Mouse (Mus musculus) midbrain, embryonic 13.5 days (tissue): ENCODE measurements around the gene Myzap. TPM values are rescaled to one million over a fixed set of nuclear protein-coding genes. Genes with fewer than 3 reads are reported as not detected.

ENCODE experiments used
- ATAC-seq: fragments of 200-750 bp; cut with Nextera tagmentation; 2 replicates; pipeline ENCODE4 v1.8.0; 2017; ENCODE audit warnings: mild to moderate bottlenecking, moderate TSS enrichment, moderate library complexity
- H3K27ac ChIP-seq: fragments of 300-500 bp; sonication (generic); 2 replicates; pipeline ENCODE4 v1.5.1; 2015; ENCODE audit warnings: inconsistent platforms, mild to moderate bottlenecking, moderate library complexity
- H3K27me3 ChIP-seq: fragments of 300-500 bp; sonication (generic); 2 replicates; pipeline ENCODE4 v1.6.1; 2015; ENCODE audit warnings: mild to moderate bottlenecking, inconsistent platforms
- H3K36me3 ChIP-seq: fragments of 300-500 bp; sonication (generic); 2 replicates; pipeline ENCODE4 v1.6.1; 2015; ENCODE audit warnings: mild to moderate bottlenecking, inconsistent platforms
- H3K4me1 ChIP-seq: fragments of 300-500 bp; sonication (generic); replicated peaks from 2 replicates; pipeline ENCODE4 v1.6.1; 2015; ENCODE audit warnings: inconsistent platforms
- H3K4me2 ChIP-seq: fragments of 300-500 bp; sonication (generic); replicated peaks from 2 replicates; pipeline ENCODE4 v1.6.1; 2015; ENCODE audit warnings: moderate library complexity, mild to moderate bottlenecking, inconsistent platforms
- H3K4me3 ChIP-seq: fragments of 300-500 bp; sonication (generic); replicated peaks from 2 replicates; pipeline ENCODE4 v1.5.1; 2015; ENCODE audit warnings: mild to moderate bottlenecking, inconsistent platforms
- H3K9ac ChIP-seq: fragments of 300-500 bp; sonication (generic); replicated peaks from 2 replicates; pipeline ENCODE4 v1.6.1; 2015; ENCODE audit warnings: mild to moderate bottlenecking, inconsistent platforms
- H3K9me3 ChIP-seq: fragments of 300-500 bp; sonication (generic); 2 replicates; pipeline ENCODE4 v1.6.1; 2016; ENCODE audit warnings: mild to moderate bottlenecking, inconsistent platforms
- WGBS: fragments of 180-500 bp; shearing (Covaris S2); methylation state at CpG from one replicate; pipeline ENCODE4 v1.1.7; 2015; 5-methylcytosine and 5-hydroxymethylcytosine counted together
- polyA plus RNA-seq: library from polyadenylated mRNA; unstranded; fragments of >200 nt; fragmentation: Nextera tagmentation; extraction: Ambion mirVana; gene quantifications from 2 replicates; pipeline ENCODE4 v1.2.1, GENCODE M21; 2015

The Myzap gene
- polyA plus RNA-seq, 1 experiment from 2014 or later = 2.4 TPM

- no peak for ATAC-seq
- Histone ChIP-seq H3K4me1 (no peaks in the 10 kb centered on the region), H3K4me3 (no peak overlapping the region), H3K36me3 (no peaks in the 10 kb centered on the region), H3K27ac (no peak overlapping the region), H3K9ac (no peak overlapping the region), H3K4me2 (no peak overlapping the region), H3K27me3 (no peaks in the 10 kb centered on the region), H3K9me3 (no peaks in the 10 kb centered on the region)
- 93% methylated on average over 2 of the region's 2 CpGs for WGBS
Measured at GRCm38 (mm10) chr9:71535036-71535435, 57.1 kb downstream of the Myzap start.

GRCm38 (mm10) chr9:71529960-71530359 is 62.2 kb downstream of the Myzap start:
- Histone ChIP-seq H3K36me3 (no peaks in the 10 kb centered on the region), H3K4me2 (no peak overlapping the region), H3K9me3 (no peaks in the 10 kb centered on the region), H3K4me1 (no peaks in the 10 kb centered on the region), H3K4me3 (no peak overlapping the region), H3K27me3 (no peaks in the 10 kb centered on the region), H3K27ac (no peak overlapping the region), H3K9ac (no peak overlapping the region)
- ATAC-seq = no peak
- WGBS = 73% methylated on average over 2 of the region's 2 CpGs

GRCm38 (mm10) chr9:71527438-71527837 is 64.7 kb downstream of the Myzap start:
- no peak overlapping the region for H3K4me3 ChIP-seq
- H3K27me3 ChIP-seq = no peaks in the 10 kb centered on the region
- 66% methylated on average over 9 of the region's 9 CpGs for WGBS
- H3K4me2 ChIP-seq = no peak overlapping the region
- H3K27ac ChIP-seq = no peak overlapping the region
- H3K9me3 ChIP-seq = no peaks in the 10 kb centered on the region
- no peaks in the 10 kb centered on the region for H3K4me1 ChIP-seq
- no peak for ATAC-seq
- H3K9ac ChIP-seq = no peak overlapping the region
- H3K36me3 ChIP-seq = no peaks in the 10 kb centered on the region

- WGBS = 94% methylated on average over 4 of the region's 4 CpGs
- no peak overlapping the region for H3K9ac ChIP-seq
- no peak overlapping the region for H3K27ac ChIP-seq
- H3K9me3 ChIP-seq = no peaks in the 10 kb centered on the region
- no peaks in the 10 kb centered on the region for H3K4me1 ChIP-seq
- H3K4me2 ChIP-seq = no peak overlapping the region
- no peaks in the 10 kb centered on the region for H3K27me3 ChIP-seq
- ATAC-seq = no peak
- H3K4me3 ChIP-seq = no peak overlapping the region
- no peaks in the 10 kb centered on the region for H3K36me3 ChIP-seq
Measured at GRCm38 (mm10) chr9:71523901-71524300, 68.3 kb downstream of the Myzap start.

- no peaks in the 10 kb centered on the region for H3K4me1 ChIP-seq
- no peak for ATAC-seq
- H3K9ac ChIP-seq = no peak overlapping the region
- H3K4me3 ChIP-seq = no peak overlapping the region
- no peaks in the 10 kb centered on the region for H3K36me3 ChIP-seq
- WGBS = 72% methylated on average over 3 of the region's 3 CpGs
- H3K4me2 ChIP-seq = no peak overlapping the region
- H3K27me3 ChIP-seq = no peaks in the 10 kb centered on the region
- no peaks in the 10 kb centered on the region for H3K9me3 ChIP-seq
- H3K27ac ChIP-seq = no peak overlapping the region
Measured at GRCm38 (mm10) chr9:71519836-71520235, 72.3 kb downstream of the Myzap start.

GRCm38 (mm10) chr9:71517487-71517886 is 74.7 kb downstream of the Myzap start:
- Histone ChIP-seq H3K9me3 (no peaks in the 10 kb centered on the region), H3K27me3 (no peaks in the 10 kb centered on the region), H3K4me3 (no peak overlapping the region), H3K4me1 (no peaks in the 10 kb centered on the region), H3K27ac (no peak overlapping the region), H3K9ac (no peak overlapping the region), H3K4me2 (no peak overlapping the region), H3K36me3 (no peaks in the 10 kb centered on the region)
- WGBS = 91% methylated on average over 4 of the region's 4 CpGs
- ATAC-seq = no peak

GRCm38 (mm10) chr9:71515862-71516261 is 76.3 kb downstream of the Myzap start:
- H3K4me2 ChIP-seq = no peak overlapping the region
- 88% methylated on average over 4 of the region's 4 CpGs for WGBS
- H3K27me3 ChIP-seq = no peaks in the 10 kb centered on the region

GRCm38 (mm10) chr9:71513566-71513965 is 78.6 kb downstream of the Myzap start:
- WGBS = 83% methylated on average over 4 of the region's 4 CpGs
- no peak overlapping the region for H3K9ac ChIP-seq
- ATAC-seq = no peak
- no peaks in the 10 kb centered on the region for H3K4me1 ChIP-seq
- H3K27ac ChIP-seq = no peak overlapping the region
- H3K36me3 ChIP-seq = no peaks in the 10 kb centered on the region
- no peak overlapping the region for H3K4me2 ChIP-seq
- no peaks in the 10 kb centered on the region for H3K9me3 ChIP-seq
- no peak overlapping the region for H3K4me3 ChIP-seq
- H3K27me3 ChIP-seq = no peaks in the 10 kb centered on the region

More at GRCm38 (mm10) chr9:71515862-71516261, 76.3 kb downstream of the Myzap start:
- no peak for ATAC-seq
- H3K4me3 ChIP-seq = no peak overlapping the region
- H3K4me1 ChIP-seq = no peaks in the 10 kb centered on the region
- no peak overlapping the region for H3K27ac ChIP-seq
- H3K9me3 ChIP-seq = no peaks in the 10 kb centered on the region
- no peak overlapping the region for H3K9ac ChIP-seq
- H3K36me3 ChIP-seq = no peaks in the 10 kb centered on the region

- no peak for ATAC-seq
Measured at GRCm38 (mm10) chr9:71512899-71513298, 79.3 kb downstream of the Myzap start.

GRCm38 (mm10) chr9:71498391-71499182 is 93.6 kb downstream of the Myzap start:
- no peaks in the 10 kb centered on the region for H3K9me3 ChIP-seq
- no peak for ATAC-seq
- WGBS = 76% methylated on average over 10 of the region's 10 CpGs
- 0 out of 2 replicates have a peak, but pooled peaks cover 3% of the 10 kb centered on the region for H3K4me1 ChIP-seq
- no peaks in the 10 kb centered on the region for H3K27me3 ChIP-seq
- no peak overlapping the region for H3K9ac ChIP-seq
- H3K27ac ChIP-seq = no peak overlapping the region
- no peak overlapping the region for H3K4me2 ChIP-seq
- H3K36me3 ChIP-seq = no peaks in the 10 kb centered on the region
- H3K4me3 ChIP-seq = no peak overlapping the region

More at GRCm38 (mm10) chr9:71512899-71513298, 79.3 kb downstream of the Myzap start:
- H3K9me3 ChIP-seq = no peaks in the 10 kb centered on the region
- no peaks in the 10 kb centered on the region for H3K4me1 ChIP-seq
- H3K9ac ChIP-seq = no peak overlapping the region
- H3K4me2 ChIP-seq = no peak overlapping the region
- no peak overlapping the region for H3K27ac ChIP-seq
- WGBS = 94% methylated on average over 10 of the region's 10 CpGs
- H3K27me3 ChIP-seq = no peaks in the 10 kb centered on the region
- H3K36me3 ChIP-seq = no peaks in the 10 kb centered on the region
- H3K4me3 ChIP-seq = no peak overlapping the region

- H3K4me3 ChIP-seq = no peak overlapping the region
- no peak for ATAC-seq
- no peak overlapping the region for H3K4me2 ChIP-seq
- no peaks in the 10 kb centered on the region for H3K9me3 ChIP-seq
- H3K27ac ChIP-seq = no peak overlapping the region
- no peak overlapping the region for H3K9ac ChIP-seq
- WGBS = 40% methylated on average over 2 of the region's 2 CpGs
- no peaks in the 10 kb centered on the region for H3K4me1 ChIP-seq
- no peaks in the 10 kb centered on the region for H3K36me3 ChIP-seq
- H3K27me3 ChIP-seq = no peaks in the 10 kb centered on the region
Measured at GRCm38 (mm10) chr9:71496637-71497036, 95.5 kb downstream of the Myzap start.

GRCm38 (mm10) chr9:71493771-71494170 is 98.4 kb downstream of the Myzap start:
- Histone ChIP-seq H3K36me3 (no peaks in the 10 kb centered on the region), H3K27me3 (no peaks in the 10 kb centered on the region), H3K9ac (no peak overlapping the region), H3K4me3 (no peak overlapping the region), H3K27ac (no peak overlapping the region), H3K4me1 (no peaks in the 10 kb centered on the region), H3K4me2 (no peak overlapping the region), H3K9me3 (no peaks in the 10 kb centered on the region)
- ATAC-seq = no peak
- WGBS = 45% methylated on average over 5 of the region's 5 CpGs
